In the genomic region with DNA sequence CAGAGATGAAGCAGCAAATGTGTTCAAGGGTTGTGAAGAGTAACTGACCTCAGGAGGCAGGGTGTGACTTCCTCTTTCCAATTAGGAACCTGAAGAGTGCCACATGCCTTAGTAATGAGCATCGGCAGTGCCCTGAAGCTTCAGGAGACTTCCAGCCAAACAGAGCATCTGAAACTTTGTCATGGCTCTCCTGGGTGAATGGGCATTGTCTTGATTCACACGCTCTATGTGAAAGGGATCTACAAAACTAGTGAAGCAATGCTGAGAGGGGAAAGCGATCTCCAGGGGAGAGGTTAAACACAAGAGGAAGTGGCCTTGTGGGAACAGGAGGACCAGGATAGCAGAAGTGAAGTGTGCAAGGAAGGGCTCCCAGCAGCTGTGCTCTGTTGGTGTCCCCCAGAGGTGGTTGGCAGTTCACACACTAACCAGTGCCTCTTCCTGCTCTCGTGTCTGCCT, we compare ENCODE assay signal across 14 mouse cellular contexts. TPM values are rescaled to one million over a fixed set of nuclear protein-coding genes. Genes with fewer than 3 reads are reported as not detected.
A peak's percentile ranks its signal among the peaks of the same experiment; 100 is the strongest.
DNase-seq lines count a peak whose midpoint lies in the region; ATAC-seq and TF ChIP-seq lines count a peak whose summit lies in the region.
"Had no signal": no experiment of that assay in that cellular context is flagged by ENCODE, and none has a peak within 500 bp of the region (broad histone marks: within the 10 kb centered on the region; RNA-seq: fewer than 3 reads in every experiment).

No protein-coding gene starts in this region.

- DNase-seq in spleen, adult 2 months (ENCODE audit: low read depth in 1 of 2, low spot score in 2 of 2) = peak in 1 of 2 experiments; percentile 41
- DNase-seq in spleen, postnatal 10 days (ENCODE audit: low spot score in 2 of 2) = no peak
- no peak for DNase-seq in kidney, postnatal 14 days
- no peak for DNase-seq in heart, postnatal 36 days
- DNase-seq: forebrain, postnatal 0 days; heart, postnatal 14 days had no signal

- no peak overlapping the region for H3K4me2 ChIP-seq in liver, embryonic 16.5 days (ENCODE audit: low read depth, low read length)
- H3K4me2 ChIP-seq in kidney, embryonic 14.5 days (replicated peaks; ENCODE audit: low read depth, low read length) = no peak overlapping the region
- H3K4me2 ChIP-seq: kidney, embryonic 15.5 days; limb, embryonic 13.5 days; midbrain, embryonic 12.5 days; neural tube, embryonic 15.5 days had no signal

- H3K9me3 ChIP-seq in liver, embryonic 16.5 days (replicated peaks; ENCODE audit: control insufficient read depth, low read length) = no peaks in the 10 kb centered on the region
- no peaks in the 10 kb centered on the region for H3K9me3 ChIP-seq in kidney, embryonic 14.5 days (ENCODE audit: control insufficient read depth, low read length)
- H3K9me3 ChIP-seq: kidney, embryonic 15.5 days; limb, embryonic 13.5 days; midbrain, embryonic 12.5 days; neural tube, embryonic 15.5 days had no signal

- peak; percentile 53; the same call in 1 of the 2 replicates for ATAC-seq in liver, embryonic 16.5 days (ENCODE audit: low read depth)
- peak; percentile 44 for ATAC-seq in neutrophil, adult 5-6 weeks (ENCODE audit: extremely low read depth, insufficient number of reproducible peaks, low FRiP score, poor library complexity, severe bottlenecking)
- ATAC-seq in kidney, embryonic 14.5 days (ENCODE audit: low FRiP score, low TSS enrichment) = no peak
- ATAC-seq: forebrain, postnatal 0 days had no signal

- intact Hi-C loops in heart, postnatal 36 days (cut with DNase I) = no loop called here

- H3K27me3 ChIP-seq in spleen, adult 2 months (ENCODE audit: control insufficient read depth, insufficient read depth, low read length) = no peaks in the 10 kb centered on the region
- no peaks in the 10 kb centered on the region for H3K27me3 ChIP-seq in liver, embryonic 16.5 days (ENCODE audit: control insufficient read depth, insufficient read depth, low read depth, low read length)
- no peaks in the 10 kb centered on the region for H3K27me3 ChIP-seq in kidney, embryonic 14.5 days (ENCODE audit: control insufficient read depth, insufficient read depth, low read length)
- H3K27me3 ChIP-seq: kidney, embryonic 15.5 days; limb, embryonic 13.5 days; midbrain, embryonic 12.5 days; neural tube, embryonic 15.5 days had no signal

- H3K36me3 ChIP-seq in spleen, adult 2 months (ENCODE audit: control insufficient read depth, insufficient read depth, low read length) = peaks cover 35% of the 10 kb centered on the region
- H3K36me3 ChIP-seq in liver, embryonic 16.5 days (ENCODE audit: control insufficient read depth, insufficient read depth) = peaks cover 17% of the 10 kb centered on the region; the same call in 1 of the 2 replicates
- H3K36me3 ChIP-seq in kidney, embryonic 14.5 days (ENCODE audit: control insufficient read depth, insufficient read depth, low read length) = no peaks in the 10 kb centered on the region
- H3K36me3 ChIP-seq: kidney, embryonic 15.5 days; limb, embryonic 13.5 days; midbrain, embryonic 12.5 days; neural tube, embryonic 15.5 days had no signal

- WGBS in spleen, adult 2 months = 20% methylated on average over 4 of the region's 4 CpGs
- WGBS in bone marrow, adult 2 months = 13% methylated on average over 4 of the region's 4 CpGs
- 41% methylated on average over 4 of the region's 4 CpGs for WGBS in liver, embryonic 16.5 days (ENCODE audit: insufficient replicate concordance)
- 72% methylated on average over 4 of the region's 4 CpGs for WGBS in kidney, embryonic 14.5 days

- TF ChIP-seq CTCF in spleen, adult 2 months (IDR thresholded peaks at IDR 0.05; ENCODE audit: extremely low read depth, insufficient read depth, insufficient read length, insufficient replicate concordance) = no peak
- no peak for TF ChIP-seq CTCF in bone marrow, adult 2 months (IDR thresholded peaks at IDR 0.05; ENCODE audit: control insufficient read depth, insufficient read depth, low read length)

- no peak overlapping the region for H3K9ac ChIP-seq in liver, embryonic 16.5 days (ENCODE audit: low read depth, low read length)
- H3K9ac ChIP-seq in kidney, embryonic 14.5 days (ENCODE audit: low read depth, low read length) = no peak overlapping the region
- H3K9ac ChIP-seq: forebrain, postnatal 0 days; kidney, embryonic 15.5 days; limb, embryonic 13.5 days; midbrain, embryonic 12.5 days; neural tube, embryonic 15.5 days had no signal

- H3K27ac ChIP-seq in spleen, adult 2 months (ENCODE audit: insufficient read depth, low read length) = peak overlapping the region; percentile 81
- H3K27ac ChIP-seq in bone marrow, adult 2 months (ENCODE audit: control insufficient read depth, insufficient read depth, low read depth, low read length, poor library complexity) = peak overlapping the region; percentile 11
- no peak overlapping the region for H3K27ac ChIP-seq in liver, embryonic 16.5 days (ENCODE audit: low read length)
- no peak overlapping the region for H3K27ac ChIP-seq in kidney, embryonic 14.5 days (ENCODE audit: low read depth, low read length)
- H3K27ac ChIP-seq: kidney, embryonic 15.5 days; limb, embryonic 13.5 days; midbrain, embryonic 12.5 days; neural tube, embryonic 15.5 days had no signal

- H3K4me3 ChIP-seq in spleen, adult 2 months (ENCODE audit: extremely low read depth, insufficient read depth, insufficient read length) = no peak overlapping the region
- no peak overlapping the region for H3K4me3 ChIP-seq in bone marrow, adult 2 months (replicated peaks; ENCODE audit: control insufficient read depth, low read depth, low read length)
- no peak overlapping the region for H3K4me3 ChIP-seq in liver, embryonic 16.5 days (ENCODE audit: low read depth, low read length)
- no peak overlapping the region for H3K4me3 ChIP-seq in kidney, embryonic 14.5 days (ENCODE audit: low read length)
- H3K4me3 ChIP-seq: kidney, embryonic 15.5 days; limb, embryonic 13.5 days; midbrain, embryonic 12.5 days; neural tube, embryonic 15.5 days had no signal

- TF ChIP-seq POLR2A in spleen, adult 2 months (IDR thresholded peaks at IDR 0.05; ENCODE audit: low read depth, low read length) = no peak
- no peak for TF ChIP-seq POLR2A in bone marrow, adult 2 months (IDR thresholded peaks at IDR 0.05; ENCODE audit: borderline replicate concordance, control insufficient read depth, low read depth, low read length)

- H3K4me1 ChIP-seq in spleen, adult 2 months (ENCODE audit: control insufficient read depth, insufficient read depth, insufficient read length) = peaks cover 36% of the 10 kb centered on the region
- H3K4me1 ChIP-seq in bone marrow, adult 2 months (ENCODE audit: control insufficient read depth, insufficient read depth, low read length) = peaks cover 7% of the 10 kb centered on the region; the same call in 1 of the 2 replicates
- H3K4me1 ChIP-seq in liver, embryonic 16.5 days (ENCODE audit: control insufficient read depth, low read depth, low read length) = no peaks in the 10 kb centered on the region
- no peaks in the 10 kb centered on the region for H3K4me1 ChIP-seq in kidney, embryonic 14.5 days (ENCODE audit: control insufficient read depth, insufficient read depth, low read length)
- H3K4me1 ChIP-seq: kidney, embryonic 15.5 days; limb, embryonic 13.5 days; midbrain, embryonic 12.5 days; neural tube, embryonic 15.5 days had no signal

RNA-seq across cellular contexts. Expression of gene Fignl1, which starts 45.5 kb away (rescaled TPM):
- 4.0 and 6.3 TPM in 2 replicates for polyA plus RNA-seq in spleen, adult 2 months (2012; rRNA removed)
- polyA plus RNA-seq in bone marrow, adult 2 months (2011; ENCODE audit: insufficient read depth, insufficient read length, low replicate concordance, missing spikeins) = 24.9 and 39.4 TPM in 2 replicates
- polyA plus RNA-seq in liver, embryonic 16.5 days (2015; fragmentation: Nextera tagmentation; extraction: Ambion mirVana) = 76.2 and 90.8 TPM in 2 replicates
- 1.5 and 2.6 TPM in 2 replicates for total RNA-seq in neutrophil, adult 5-6 weeks (2017)
- total RNA-seq in heart, postnatal 36 days (2021) = 1 to 10 TPM in 1 of 2 experiments, under 1 TPM in 1; 0.81 to 1.8 TPM
- polyA plus RNA-seq in kidney, embryonic 14.5 days (2014; fragmentation: Nextera tagmentation; extraction: Ambion mirVana) = 59.2 and 85.4 TPM in 2 replicates

Comparison
In these comparisons a context has a peak if more than half of its experiments do, and no peak if none do; other contexts are left out.
1. H3K27ac ChIP-seq: peak in spleen, adult 2 months (single experiment) and bone marrow, adult 2 months (single experiment); none in liver, embryonic 16.5 days (single experiment) and kidney, embryonic 14.5 days (single experiment).